Mouse (Mus musculus) limb, embryonic 14.5 days (tissue): ENCODE measurements around the gene Ccpg1os. TPM values are rescaled to one million over a fixed set of nuclear protein-coding genes. Genes with fewer than 3 reads are reported as not detected.

ENCODE experiments used
- ATAC-seq: fragments of 200-750 bp; cut with Nextera tagmentation; 2 replicates; pipeline ENCODE4 v1.8.0; 2017; ENCODE audit warnings: low read depth, moderate number of reproducible peaks, moderate TSS enrichment; ENCODE audit not compliant: low FRiP score
- DNase-seq: peaks from one replicate; pipeline ENCODE4 v3.0.0-alpha.2; 2015; ENCODE audit warnings: low spot score
- H3K27ac ChIP-seq: fragments of 300-500 bp; sonication (generic); replicated peaks from 2 replicates; pipeline ENCODE4 v1.5.1; 2014; ENCODE audit warnings: low read depth, mild to moderate bottlenecking, low read length, moderate library complexity, mixed read lengths
- H3K27me3 ChIP-seq: fragments of 300-500 bp; sonication (generic); 2 replicates; pipeline ENCODE4 v1.6.1; 2014; ENCODE audit warnings: low read length, mixed read lengths; ENCODE audit not compliant: control insufficient read depth, insufficient read depth
- H3K36me3 ChIP-seq: fragments of 300-500 bp; sonication (generic); 2 replicates; pipeline ENCODE4 v1.6.1; 2014; ENCODE audit warnings: mild to moderate bottlenecking, low read length, moderate library complexity, mixed read lengths; ENCODE audit not compliant: control insufficient read depth, insufficient read depth
- H3K4me1 ChIP-seq: fragments of 300-500 bp; sonication (generic); 2 replicates; pipeline ENCODE4 v1.6.1; 2014; ENCODE audit warnings: antibody characterized with exemption, low read length, mixed read lengths; ENCODE audit not compliant: control insufficient read depth, insufficient read depth
- H3K4me2 ChIP-seq: fragments of 300-500 bp; sonication (generic); replicated peaks from 2 replicates; pipeline ENCODE4 v1.6.1; 2014; ENCODE audit warnings: low read depth, mild to moderate bottlenecking, low read length, moderate library complexity; ENCODE audit not compliant: severe bottlenecking
- H3K4me3 ChIP-seq: fragments of 300-500 bp; sonication (generic); replicated peaks from 2 replicates; pipeline ENCODE4 v1.5.1; 2014; ENCODE audit warnings: low read length
- H3K9ac ChIP-seq: fragments of 300-500 bp; sonication (generic); 2 replicates; pipeline ENCODE4 v1.6.1; 2014; ENCODE audit warnings: mild to moderate bottlenecking, low read depth, low read length, moderate library complexity; ENCODE audit not compliant: severe bottlenecking
- H3K9me3 ChIP-seq: fragments of 300-500 bp; sonication (generic); 2 replicates; pipeline ENCODE4 v1.6.1; 2016; ENCODE audit warnings: low read length; ENCODE audit not compliant: control insufficient read depth
- POLR2A ChIP-seq: fragments of 200-500 bp; IDR thresholded peaks from 2 replicates; pipeline ENCODE4 v1.8.0; 2012; ENCODE audit warnings: inconsistent platforms, mild to moderate bottlenecking, moderate library complexity, borderline replicate concordance; ENCODE audit not compliant: insufficient read depth, insufficient read length; ENCODE audit errors: extremely low read depth
- WGBS: fragments of 180-500 bp; shearing (Covaris S2); extraction: QIAGEN DNeasy Blood & Tissue Kit; methylation state at CpG from one replicate; pipeline ENCODE4 v1.1.7; 2014; 5-methylcytosine and 5-hydroxymethylcytosine counted together
- polyA plus RNA-seq, 2 experiments: library from polyadenylated mRNA; depleted of rRNA in 1 of 2; stranded (reverse) in 1 of 2; unstranded in 1 of 2; fragments of >200 nt; fragmentation: Nextera tagmentation in 1 of 2; extraction: Ambion mirVana in 1 of 2; gene quantifications; 2 replicates each; pipeline versions ENCODE4 v1.2.1 to v1.2.3; 2012 to 2014

Ccpg1os gene
- polyA plus RNA-seq, 2 experiments: 8.8 to 9.9 TPM

- TF ChIP-seq POLR2A: no peak
- 43% methylated on average over 7 of the region's 7 CpGs for WGBS
- H3K27ac ChIP-seq: no peak overlapping the region
- H3K36me3 ChIP-seq: no peaks in the 10 kb centered on the region
- H3K4me1 ChIP-seq: no peaks in the 10 kb centered on the region
- H3K4me3 ChIP-seq: no peak overlapping the region
- no peak overlapping the region for H3K4me2 ChIP-seq
- ATAC-seq (no peak), DNase-seq (no peak)
- no peak overlapping the region for H3K9ac ChIP-seq
- H3K9me3 ChIP-seq: no peaks in the 10 kb centered on the region
- H3K27me3 ChIP-seq: no peaks in the 10 kb centered on the region
Measured at GRCm38 (mm10) chr9:72996806-72997205, 11.6 kb upstream of the Ccpg1os start.

- Histone ChIP-seq H3K4me3 (no peak overlapping the region), H3K9ac (no peak overlapping the region), H3K4me1 (no peaks in the 10 kb centered on the region), H3K9me3 (no peaks in the 10 kb centered on the region), H3K36me3 (no peaks in the 10 kb centered on the region), H3K27ac (no peak overlapping the region), H3K4me2 (no peak overlapping the region), H3K27me3 (no peaks in the 10 kb centered on the region)
- ATAC-seq (no peak), DNase-seq (no peak)
- TF ChIP-seq POLR2A: no peak
Measured at GRCm38 (mm10) chr9:72996167-72996566, 11.0 kb upstream of the Ccpg1os start.

- no peak overlapping the region for H3K4me3 ChIP-seq
- no peaks in the 10 kb centered on the region for H3K27me3 ChIP-seq
- no peak for ATAC-seq
- H3K4me2 ChIP-seq: no peak overlapping the region
- no peaks in the 10 kb centered on the region for H3K9me3 ChIP-seq
- no peak for TF ChIP-seq POLR2A
- DNase-seq: no peak
- no peak overlapping the region for H3K27ac ChIP-seq
- H3K9ac ChIP-seq: no peak overlapping the region
- no peaks in the 10 kb centered on the region for H3K4me1 ChIP-seq
- H3K36me3 ChIP-seq: no peaks in the 10 kb centered on the region
- 87% methylated on average over 5 of the region's 5 CpGs for WGBS
Measured at GRCm38 (mm10) chr9:72992576-72992975, 7.4 kb upstream of the Ccpg1os start.

GRCm38 (mm10) chr9:72991420-72991819 is 6.2 kb upstream of the Ccpg1os start:
- DNase-seq (no peak), ATAC-seq (no peak)
- Histone ChIP-seq H3K36me3 (no peaks in the 10 kb centered on the region), H3K4me3 (no peak overlapping the region), H3K9me3 (no peaks in the 10 kb centered on the region), H3K9ac (no peak overlapping the region), H3K27ac (no peak overlapping the region), H3K4me1 (no peaks in the 10 kb centered on the region), H3K27me3 (no peaks in the 10 kb centered on the region), H3K4me2 (no peak overlapping the region)
- whole genome bisulfite sequencing: 93% methylated on average over 2 of the region's 2 CpGs
- no peak for TF ChIP-seq POLR2A

DNA sequence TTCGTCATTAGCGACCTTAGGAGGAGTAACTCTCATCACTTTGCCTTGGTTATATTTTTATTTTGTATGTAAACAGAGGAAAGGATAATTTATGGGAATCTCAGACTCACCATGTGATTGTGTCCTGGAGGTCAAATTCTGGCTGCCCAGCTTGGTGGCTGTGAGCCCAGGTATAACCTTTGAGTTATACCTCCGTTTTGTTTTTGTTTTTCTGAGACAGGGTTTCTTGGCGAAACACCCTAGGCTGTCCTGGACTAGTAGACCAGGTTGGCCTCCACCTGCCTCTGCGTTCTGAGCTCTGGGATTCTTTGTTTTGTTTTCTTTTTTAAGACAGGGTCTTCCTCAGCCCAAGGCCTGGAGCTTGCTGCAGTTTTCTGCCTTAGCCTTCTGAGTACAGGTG is 3.5 kb upstream of the Ccpg1os start:
- 83% methylated on average over 5 of the region's 5 CpGs for WGBS
- no peak for DNase-seq
- Histone ChIP-seq H3K4me3 (no peak overlapping the region), H3K27me3 (no peaks in the 10 kb centered on the region), H3K4me2 (no peak overlapping the region), H3K9me3 (no peaks in the 10 kb centered on the region), H3K27ac (no peak overlapping the region), H3K4me1 (peaks cover 3% of the 10 kb centered on the region; the same call in 1 of the 2 replicates), H3K36me3 (no peaks in the 10 kb centered on the region), H3K9ac (no peak overlapping the region)
- ATAC-seq: no peak
- TF ChIP-seq POLR2A: no peak

DNA sequence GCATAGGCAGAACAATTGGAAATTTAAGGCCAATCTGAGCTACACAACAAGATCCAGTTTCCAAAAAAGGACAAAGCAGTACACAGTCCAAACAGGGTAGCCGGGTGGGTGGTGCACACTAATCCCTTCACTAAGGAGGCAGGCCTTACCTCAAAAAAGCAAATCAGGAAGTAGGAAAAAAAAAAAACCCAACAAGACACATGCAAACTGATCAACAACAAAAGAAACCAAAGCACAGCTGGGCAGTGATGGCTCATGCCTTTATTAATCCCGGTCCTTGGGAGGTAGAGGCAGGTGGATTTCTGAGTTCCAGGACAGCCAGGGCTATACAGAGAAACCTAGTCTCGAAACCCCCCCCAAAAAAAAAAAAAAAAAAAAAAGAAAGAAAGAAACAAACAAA is 2.5 kb upstream of the Ccpg1os start:
- Histone ChIP-seq H3K9me3 (no peaks in the 10 kb centered on the region), H3K27ac (no peak overlapping the region), H3K27me3 (no peaks in the 10 kb centered on the region), H3K4me2 (no peak overlapping the region), H3K36me3 (no peaks in the 10 kb centered on the region), H3K4me3 (no peak overlapping the region), H3K4me1 (peaks cover 3% of the 10 kb centered on the region; the same call in 1 of the 2 replicates), H3K9ac (no peak overlapping the region)
- ATAC-seq: no peak
- 75% methylated on average over 3 of the region's 3 CpGs for WGBS
- no peak for TF ChIP-seq POLR2A
- DNase-seq: no peak
